Mouse (Mus musculus): ENCODE data around the gene Tsen2. TPM values are rescaled to one million over a fixed set of nuclear protein-coding genes. Genes with fewer than 3 reads are reported as not detected.

Gene Tsen2
- total RNA-seq, 1 experiment from 2014 or later: 7.5 TPM

GRCm38 (mm10) chr6:115536169-115536568, 8.3 kb upstream of the Tsen2 start:
- no peak for ATAC-seq (replicated peaks; ENCODE audit: insufficient number of reproducible peaks, low FRiP score, low TSS enrichment, poor library complexity, severe bottlenecking)

- peak; percentile 86 for ATAC-seq (replicated peaks; ENCODE audit: insufficient number of reproducible peaks, low FRiP score, low TSS enrichment, poor library complexity, severe bottlenecking)
Observed at GRCm38 (mm10) chr6:115538645-115539429, 5.6 kb upstream of the Tsen2 start.

- ATAC-seq (replicated peaks; ENCODE audit: insufficient number of reproducible peaks, low FRiP score, low TSS enrichment, poor library complexity, severe bottlenecking): no peak
Observed at GRCm38 (mm10) chr6:115541676-115542275, 2.7 kb upstream of the Tsen2 start.

DNA sequence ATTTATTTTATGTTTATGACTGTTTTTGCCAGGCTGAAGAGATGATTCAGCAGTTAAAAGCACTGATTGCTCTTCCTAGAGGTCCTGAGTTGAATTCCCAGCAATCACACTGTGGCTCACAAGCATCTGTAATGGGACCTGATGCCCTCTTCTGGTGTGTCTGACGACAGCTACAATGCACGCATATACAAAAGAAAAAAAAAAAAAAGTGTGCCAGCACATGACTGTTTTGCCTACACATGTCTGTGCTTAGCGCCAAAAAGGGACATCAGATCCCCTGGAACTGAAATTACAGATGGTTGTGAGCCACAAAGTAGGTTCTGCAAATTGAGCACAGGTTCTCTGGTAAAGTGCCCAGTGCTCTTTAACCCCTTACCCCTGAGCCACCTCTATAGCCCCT, 2.1 kb upstream of the Tsen2 start:
- no peak for ATAC-seq (replicated peaks; ENCODE audit: insufficient number of reproducible peaks, low FRiP score, low TSS enrichment, poor library complexity, severe bottlenecking)

DNA sequence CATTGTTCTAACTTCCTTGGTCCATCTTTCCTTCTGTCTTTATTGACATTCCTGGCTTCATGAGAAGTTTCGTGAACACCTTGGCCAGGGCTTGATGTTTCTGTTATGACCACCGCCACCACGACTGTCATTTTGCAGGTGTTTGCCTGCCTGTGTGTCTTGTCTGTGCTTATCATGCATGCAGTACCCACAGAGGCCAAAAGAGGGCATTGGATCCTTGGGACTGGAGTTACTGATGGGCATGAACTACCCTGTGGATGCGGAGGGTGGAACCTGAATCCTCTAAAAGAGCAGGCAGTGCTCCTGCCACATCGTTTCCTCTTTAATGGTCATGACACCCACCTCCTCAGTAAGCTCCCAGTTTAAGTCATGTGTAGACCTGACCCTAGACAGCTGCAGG, 1.8 kb downstream of the Tsen2 start:
- ATAC-seq (replicated peaks; ENCODE audit: insufficient number of reproducible peaks, low FRiP score, low TSS enrichment, poor library complexity, severe bottlenecking): no peak

GRCm38 (mm10) chr6:115555485-115555884, 11.0 kb downstream of the Tsen2 start:
- no peak for ATAC-seq (replicated peaks; ENCODE audit: insufficient number of reproducible peaks, low FRiP score, low TSS enrichment, poor library complexity, severe bottlenecking)

- no peak for ATAC-seq (replicated peaks; ENCODE audit: insufficient number of reproducible peaks, low FRiP score, low TSS enrichment, poor library complexity, severe bottlenecking)
Observed at GRCm38 (mm10) chr6:115558176-115558575, 13.7 kb downstream of the Tsen2 start.

DNA sequence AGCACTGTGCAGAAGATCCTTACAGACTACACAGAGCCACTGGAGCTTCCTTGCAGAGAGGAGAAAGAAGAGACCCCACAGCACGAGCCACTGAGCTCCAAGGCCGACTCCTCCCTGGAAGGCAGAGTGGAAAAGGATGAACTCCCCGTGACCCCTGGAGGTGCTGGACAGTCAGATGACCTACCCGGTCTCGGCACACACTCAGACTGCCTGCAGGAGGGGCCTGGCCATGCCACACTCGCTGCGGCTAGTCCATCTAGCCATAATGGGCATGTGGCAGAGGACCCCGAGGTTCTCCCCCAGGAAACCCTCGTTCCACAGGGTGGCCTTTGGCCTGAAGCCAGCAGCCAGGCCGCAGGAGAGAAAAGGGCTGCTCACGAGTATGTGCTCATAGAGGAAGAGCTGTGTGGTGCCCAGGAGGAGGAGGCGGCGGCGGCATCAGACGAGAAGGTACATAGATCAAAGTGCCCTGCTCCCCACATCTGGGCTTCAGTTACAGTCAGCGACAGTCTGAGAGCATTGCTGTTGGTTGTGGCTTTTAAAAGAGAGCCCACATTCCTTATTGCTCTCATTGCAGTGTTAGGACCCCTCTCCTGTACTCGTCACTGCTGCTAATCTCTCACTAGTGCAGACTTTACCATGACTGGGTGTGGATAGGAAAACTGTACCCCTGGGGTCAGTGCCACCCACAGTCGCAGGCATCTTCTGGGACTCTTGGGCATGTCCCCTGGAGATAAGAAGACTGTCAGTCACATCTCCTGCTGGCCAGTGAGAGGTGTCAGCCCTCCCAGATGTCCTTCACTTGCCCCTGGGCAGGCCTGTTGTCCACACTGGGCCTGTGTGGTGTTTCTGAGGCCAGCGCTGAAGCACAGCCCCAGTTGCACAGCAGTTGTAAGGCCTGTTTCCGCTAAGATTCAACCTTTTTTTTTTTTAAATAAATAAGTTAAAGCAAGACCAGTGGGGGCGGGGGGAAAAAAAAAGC, 15.5 kb downstream of the Tsen2 start:
- no peak for ATAC-seq (replicated peaks; ENCODE audit: insufficient number of reproducible peaks, low FRiP score, low TSS enrichment, poor library complexity, severe bottlenecking)

- ATAC-seq (replicated peaks; ENCODE audit: insufficient number of reproducible peaks, low FRiP score, low TSS enrichment, poor library complexity, severe bottlenecking): no peak
Observed at GRCm38 (mm10) chr6:115565479-115566045, 21.1 kb downstream of the Tsen2 start.

DNA sequence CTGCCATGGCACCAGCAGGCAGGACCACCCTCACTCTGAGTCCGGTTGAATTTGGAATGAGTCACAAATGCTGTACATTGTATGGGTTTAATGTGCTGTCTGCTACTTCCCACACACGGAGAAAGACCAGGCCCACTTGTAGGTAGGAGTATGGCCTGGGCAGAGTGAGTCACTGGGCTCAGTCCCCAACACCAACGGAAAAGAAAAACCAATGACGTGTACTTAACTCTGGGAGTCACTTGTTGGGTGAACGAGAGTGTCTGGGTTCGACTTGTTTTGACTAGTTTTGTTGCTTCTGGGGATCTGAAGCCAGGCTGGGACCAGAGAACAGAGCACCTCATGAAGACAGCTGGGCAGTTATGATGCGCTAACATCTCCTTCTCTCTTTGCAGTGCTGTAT, 29.7 kb downstream of the Tsen2 start:
- ATAC-seq (replicated peaks; ENCODE audit: insufficient number of reproducible peaks, low FRiP score, low TSS enrichment, poor library complexity, severe bottlenecking): no peak

DNA sequence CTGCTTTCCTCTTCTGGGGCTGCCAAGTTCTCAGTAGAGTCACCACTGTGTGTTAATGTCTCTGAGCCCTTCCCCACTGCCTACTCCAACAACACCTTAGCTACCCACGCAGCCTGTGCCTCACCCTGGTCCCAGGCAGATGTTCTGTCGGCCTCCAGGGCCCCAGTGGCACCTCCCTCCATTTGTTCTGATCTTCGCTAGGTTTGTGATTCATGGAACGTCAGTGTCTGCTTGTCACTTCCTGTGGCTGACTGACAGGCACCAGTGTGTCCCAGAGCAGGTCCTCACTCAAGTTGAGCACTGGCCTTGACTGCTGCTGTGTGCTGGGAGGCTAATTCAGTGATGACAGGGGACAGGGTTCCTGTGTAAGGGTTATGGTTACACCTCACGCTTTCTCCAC, 32.9 kb downstream of the Tsen2 start:
- no peak for ATAC-seq (replicated peaks; ENCODE audit: insufficient number of reproducible peaks, low FRiP score, low TSS enrichment, poor library complexity, severe bottlenecking)

DNA sequence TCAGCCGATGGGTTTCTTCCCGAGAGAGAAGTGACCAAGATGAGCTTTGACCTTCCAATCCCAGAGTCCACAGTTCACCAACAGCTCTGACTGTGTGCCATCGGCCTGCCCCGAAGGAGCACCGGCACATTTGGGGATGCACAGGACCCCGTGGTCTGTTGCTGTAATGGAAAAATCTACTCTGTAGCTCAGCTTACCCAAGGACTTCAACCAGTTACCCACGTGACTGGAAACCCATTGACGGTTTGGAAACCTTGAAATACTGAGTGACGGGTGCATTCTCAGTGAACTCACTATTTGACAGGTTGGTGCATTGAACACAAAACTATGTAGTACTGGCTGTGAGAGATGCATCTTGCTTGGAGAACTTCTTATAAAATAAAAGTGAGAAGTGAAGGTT, 33.5 kb downstream of the Tsen2 start:
- ATAC-seq (replicated peaks; ENCODE audit: insufficient number of reproducible peaks, low FRiP score, low TSS enrichment, poor library complexity, severe bottlenecking): no peak

DNA sequence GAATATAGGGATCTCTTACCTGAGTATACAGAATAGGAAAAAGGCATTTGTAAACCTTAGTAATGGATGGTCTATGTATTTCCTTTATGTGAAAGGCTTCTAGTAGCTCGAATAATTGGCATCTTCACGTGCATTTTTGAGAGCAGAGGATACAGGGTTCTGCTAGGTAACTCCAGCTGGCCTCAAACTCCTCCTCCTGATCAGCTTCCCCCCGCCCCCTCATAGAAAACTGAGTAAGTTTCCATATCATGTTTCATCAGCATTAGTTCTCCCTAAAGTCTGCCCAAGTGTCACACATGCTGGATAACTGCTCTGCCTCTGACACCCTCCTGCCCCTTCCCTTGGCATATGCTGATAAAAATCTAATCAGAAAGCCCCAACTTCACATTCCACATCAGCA, 36.3 kb downstream of the Tsen2 start:
- ATAC-seq (replicated peaks; ENCODE audit: insufficient number of reproducible peaks, low FRiP score, low TSS enrichment, poor library complexity, severe bottlenecking): no peak

GRCm38 (mm10) chr6:115582328-115583115, 38.1 kb downstream of the Tsen2 start:
- ATAC-seq (replicated peaks; ENCODE audit: insufficient number of reproducible peaks, low FRiP score, low TSS enrichment, poor library complexity, severe bottlenecking): no peak

DNA sequence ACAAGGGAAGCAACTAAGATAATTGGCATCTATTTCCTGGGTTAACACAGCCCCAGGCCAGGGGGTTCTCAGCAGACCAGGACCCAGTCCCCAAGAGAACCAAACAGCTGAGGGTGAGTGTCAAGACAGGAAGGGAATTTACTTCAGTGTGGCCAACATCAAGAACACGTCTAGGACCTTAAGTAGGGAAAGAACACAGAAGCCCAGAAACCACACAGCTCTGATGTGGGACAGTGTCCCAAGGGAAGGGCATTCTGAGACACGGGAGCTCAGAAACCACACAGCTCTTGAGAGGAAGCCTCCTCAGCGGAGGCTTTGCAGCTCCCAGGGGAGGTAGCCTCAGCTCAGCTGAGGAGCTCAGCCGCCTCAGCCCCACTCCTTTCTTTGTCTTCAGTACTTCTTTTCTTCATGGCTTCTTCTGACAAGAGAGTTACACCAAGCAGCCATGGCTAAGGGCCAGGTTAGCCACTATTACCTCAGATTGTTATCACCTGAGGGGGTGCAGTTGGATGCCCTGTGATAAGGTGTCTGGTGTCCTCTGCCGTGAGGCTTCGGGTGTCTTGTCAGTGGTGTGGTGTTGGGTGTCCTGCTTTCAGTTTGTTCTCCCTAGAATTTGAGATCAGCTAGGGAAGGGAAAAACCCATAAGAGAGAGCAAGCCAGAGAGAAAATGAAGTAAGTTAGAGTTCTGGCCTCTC, 39.1 kb downstream of the Tsen2 start:
- no peak for ATAC-seq (replicated peaks; ENCODE audit: insufficient number of reproducible peaks, low FRiP score, low TSS enrichment, poor library complexity, severe bottlenecking)

- no peak for ATAC-seq (replicated peaks; ENCODE audit: insufficient number of reproducible peaks, low FRiP score, low TSS enrichment, poor library complexity, severe bottlenecking)
Observed at GRCm38 (mm10) chr6:115584176-115584575, 39.7 kb downstream of the Tsen2 start.

DNA sequence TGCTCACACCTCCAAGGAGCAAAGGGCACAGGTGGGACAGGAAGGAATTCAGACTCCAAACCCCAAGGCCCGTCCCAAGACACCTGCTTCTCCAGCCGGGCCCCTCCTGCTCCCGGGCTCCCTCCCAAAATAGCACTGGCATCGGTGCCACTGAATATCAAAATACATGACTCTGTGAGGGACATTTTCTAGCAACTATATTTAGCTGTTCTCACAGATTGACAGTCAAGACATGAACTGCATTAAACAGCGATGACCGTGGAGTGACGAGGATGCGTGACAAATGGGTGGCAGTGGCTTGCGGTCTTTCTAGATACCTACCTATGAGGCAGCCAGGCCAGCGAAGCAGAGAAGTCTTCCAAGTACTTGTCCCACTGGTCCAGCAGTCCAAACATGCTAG, 41.9 kb downstream of the Tsen2 start:
- ATAC-seq (replicated peaks; ENCODE audit: insufficient number of reproducible peaks, low FRiP score, low TSS enrichment, poor library complexity, severe bottlenecking): no peak
